Mouse (Mus musculus): ENCODE data around the gene Twsg1.
A peak's percentile ranks its signal among the peaks of the same experiment; 100 is the strongest.
"Not testable (repeated sequence)": the region's sequence is repeated elsewhere in the genome, so short reads cannot be mapped to it uniquely, and the experiment has no call there.

Twsg1 gene

DNA sequence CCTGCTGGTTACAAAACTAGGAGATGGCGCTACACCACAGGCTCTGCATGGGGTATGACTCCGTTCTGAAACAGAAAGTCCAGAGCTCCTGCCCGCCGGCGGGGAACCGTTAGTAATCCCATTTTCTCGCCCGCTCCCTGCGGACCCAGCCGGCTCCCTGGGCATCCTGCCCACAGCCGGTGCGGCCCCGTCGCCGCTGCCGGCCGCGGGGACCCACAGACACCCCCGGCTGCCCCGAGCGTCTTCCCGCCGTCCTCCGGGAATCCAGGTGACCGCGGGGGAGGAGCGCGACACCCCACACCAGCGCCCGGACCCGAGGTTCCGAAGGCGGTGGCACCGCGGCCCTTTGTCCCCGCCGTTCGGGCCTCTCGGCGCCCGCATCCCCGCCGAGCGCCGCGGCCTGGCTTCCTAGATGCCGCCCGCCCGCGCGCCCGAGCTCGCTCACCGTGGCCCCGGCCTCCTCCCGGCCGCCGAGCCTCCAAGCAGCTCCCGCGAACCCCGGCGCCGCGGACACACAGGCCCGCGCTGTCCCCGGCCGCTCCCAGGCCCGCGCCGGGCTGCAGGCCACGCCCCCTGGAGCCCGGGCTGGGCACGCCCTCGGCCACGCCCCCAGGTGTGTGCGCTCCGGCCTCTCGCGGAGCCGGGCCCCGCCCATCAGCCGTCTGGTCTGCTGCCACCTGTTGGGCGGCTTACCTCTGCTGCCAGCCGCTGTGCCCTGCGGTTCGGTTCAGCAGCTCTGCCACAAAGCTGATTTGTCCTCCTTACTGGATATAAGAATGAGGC lies at the start of gene Twsg1:
Twsg1 (minus strand) TSS at position 605 of the 783 bp plus-strand sequence.
- DNase-seq (ENCODE audit: low read depth in 2 of 2, low spot score in 2 of 2): peak; percentile 94

DNA sequence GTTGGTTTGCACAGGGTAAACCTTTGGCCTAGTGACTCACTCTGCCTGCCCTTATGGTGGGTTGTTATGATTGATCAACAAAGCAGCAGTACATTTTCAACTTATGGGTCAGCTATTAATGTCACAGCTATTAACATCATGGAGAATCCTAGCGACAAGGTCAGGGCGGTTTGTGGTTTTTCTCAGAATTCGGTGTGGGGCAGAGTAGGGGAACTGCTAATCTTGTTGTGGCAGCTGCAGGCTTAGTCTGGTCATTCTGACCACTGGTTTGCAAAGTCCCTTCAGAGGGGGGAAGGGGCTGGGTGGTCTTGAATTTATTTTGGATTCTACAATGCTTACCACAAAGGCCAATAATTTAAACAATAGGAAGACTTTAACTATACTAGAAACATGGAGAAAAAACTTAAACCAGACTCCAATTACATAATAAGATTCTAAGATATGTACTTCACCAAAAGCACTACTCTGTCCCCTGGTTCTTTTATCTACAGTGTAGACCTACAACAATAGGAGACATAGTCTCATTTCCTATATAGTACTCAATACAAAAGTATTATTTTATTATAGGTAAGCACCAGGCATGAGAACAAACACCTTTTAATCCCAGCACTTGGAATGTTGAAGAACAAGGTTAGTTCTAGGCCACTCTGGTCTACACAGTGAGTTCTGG lies 37.3 kb upstream of the Twsg1 start:
- no peak for DNase-seq (ENCODE audit: low read depth in 2 of 2, low spot score in 2 of 2)

DNA sequence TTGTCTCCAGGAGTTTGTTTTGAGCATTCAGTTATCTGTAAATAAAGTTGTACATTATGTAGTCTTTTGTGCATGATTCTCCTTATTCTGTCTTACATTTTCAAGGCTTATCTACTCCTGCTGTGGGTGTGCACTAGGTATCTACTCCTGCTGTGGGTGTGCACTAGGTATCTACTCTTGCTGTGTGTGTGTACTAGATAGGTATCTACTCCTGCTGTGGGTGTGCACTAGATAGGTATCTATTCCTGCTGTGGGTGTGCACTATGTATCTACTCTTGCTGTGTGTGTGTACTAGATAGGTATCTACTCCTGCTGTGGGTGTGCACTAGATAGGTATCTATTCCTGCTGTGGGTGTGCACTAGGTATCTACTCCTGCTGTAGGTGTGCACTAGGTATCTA lies 25.7 kb upstream of the Twsg1 start:
- DNase-seq (ENCODE audit: low read depth in 2 of 2, low spot score in 2 of 2): not testable (repeated sequence)

DNA sequence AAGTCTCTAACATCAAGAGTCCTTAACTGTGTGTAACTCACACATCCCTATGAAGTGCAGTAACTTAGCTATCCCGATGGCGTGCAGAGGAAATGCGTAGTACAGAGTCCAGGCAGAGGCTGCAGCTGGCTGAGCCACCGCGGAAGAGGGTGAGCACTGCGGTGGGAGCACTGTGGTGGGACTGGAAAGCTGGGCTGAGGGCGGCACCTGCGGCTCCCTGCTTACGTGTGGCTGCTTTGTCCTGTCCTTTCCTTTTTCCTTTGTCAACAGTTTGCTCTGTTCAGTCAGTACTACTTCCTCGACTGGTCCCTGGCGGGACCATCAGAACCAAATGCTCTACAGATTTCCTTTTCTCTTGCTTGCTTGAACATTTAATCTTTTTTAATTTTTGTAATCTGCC lies 16.7 kb upstream of the Twsg1 start:
- DNase-seq (ENCODE audit: low read depth in 2 of 2, low spot score in 2 of 2): no peak

DNA sequence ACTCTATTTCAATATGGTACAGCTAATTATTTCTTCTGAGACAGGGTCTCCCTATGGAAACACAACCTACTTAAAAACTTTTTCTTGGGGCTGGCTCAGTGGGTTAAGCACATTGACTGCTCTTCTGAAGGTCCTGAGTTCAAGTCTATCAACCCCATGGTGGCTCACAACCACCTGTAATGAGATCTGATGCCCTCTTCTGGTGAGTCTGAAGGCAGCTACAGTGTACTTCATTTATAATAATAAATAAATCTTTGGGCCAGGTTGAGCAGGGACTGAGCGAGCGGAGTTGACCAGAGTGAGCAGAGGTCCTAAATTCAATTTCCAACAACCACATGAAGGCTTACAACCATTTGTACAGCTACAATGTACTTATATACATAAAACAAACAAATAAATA lies 11.2 kb upstream of the Twsg1 start:
- no peak for DNase-seq (ENCODE audit: low read depth in 2 of 2, low spot score in 2 of 2)

DNA sequence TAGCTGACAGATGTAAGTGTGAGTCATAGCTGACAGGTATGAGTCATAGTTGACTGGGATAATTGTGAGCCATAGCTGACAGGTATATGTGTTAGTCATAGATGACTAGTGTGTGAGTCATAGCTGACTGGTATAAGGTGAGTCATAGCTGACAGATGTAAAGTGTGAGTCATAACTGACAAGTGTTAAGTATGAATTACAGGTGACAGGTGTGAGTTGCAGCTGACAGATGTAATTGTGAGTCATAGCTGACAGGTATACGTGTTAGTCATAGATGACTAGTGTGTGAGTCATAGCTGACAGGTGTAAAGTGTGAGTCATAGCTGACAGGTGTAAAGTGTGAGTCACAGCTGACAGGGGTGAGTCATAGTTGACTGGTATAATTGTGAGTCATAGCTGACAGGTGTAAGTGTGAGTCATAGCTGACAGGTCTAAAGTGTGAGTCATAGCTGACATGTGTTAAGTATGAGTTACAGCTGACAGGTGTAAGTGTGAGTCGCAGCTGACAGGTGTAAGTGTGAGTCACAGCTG lies 10.6 kb upstream of the Twsg1 start:
- DNase-seq (ENCODE audit: low read depth in 2 of 2, low spot score in 2 of 2): no peak

DNA sequence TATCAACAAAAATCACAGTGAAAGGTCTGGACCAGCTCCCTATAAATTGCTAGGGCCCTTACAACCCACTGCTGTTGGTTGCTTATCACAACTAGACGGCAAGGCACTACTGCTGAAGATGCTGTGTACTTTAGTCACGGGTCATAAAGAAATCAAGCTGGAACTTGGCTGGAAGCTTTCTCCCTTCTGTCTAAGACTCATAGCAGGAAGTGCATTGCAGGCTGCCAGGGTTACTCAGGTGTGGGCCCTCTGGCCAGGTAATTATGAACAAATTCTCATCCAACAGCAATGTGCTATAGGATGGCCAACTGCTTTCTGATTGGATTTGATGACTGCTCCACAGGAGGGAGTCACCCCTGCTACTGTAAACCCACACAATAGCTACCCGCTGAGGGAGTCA lies 8.0 kb upstream of the Twsg1 start:
- no peak for DNase-seq (ENCODE audit: low read depth in 2 of 2, low spot score in 2 of 2)

DNA sequence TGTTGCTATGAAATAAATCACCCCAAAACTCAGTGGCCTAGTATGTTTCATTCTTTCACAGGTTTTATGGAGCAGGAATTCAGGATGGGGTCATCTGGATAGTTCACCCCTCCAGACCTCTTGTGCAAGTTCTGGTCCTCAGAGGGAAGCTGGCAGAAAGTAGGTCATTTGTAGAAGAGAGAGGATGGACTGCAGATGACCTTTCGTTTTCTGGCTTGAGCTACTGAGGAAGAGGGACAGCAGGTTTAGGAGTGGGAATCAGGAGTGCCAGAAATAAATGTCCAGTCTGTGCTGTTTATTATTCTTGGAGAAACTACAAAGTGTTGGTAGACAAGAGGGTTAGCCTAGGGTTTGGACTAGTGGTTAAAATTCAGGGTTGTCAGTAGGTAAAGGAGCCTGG lies 7.3 kb upstream of the Twsg1 start:
- no peak for DNase-seq (ENCODE audit: low read depth in 2 of 2, low spot score in 2 of 2)

DNA sequence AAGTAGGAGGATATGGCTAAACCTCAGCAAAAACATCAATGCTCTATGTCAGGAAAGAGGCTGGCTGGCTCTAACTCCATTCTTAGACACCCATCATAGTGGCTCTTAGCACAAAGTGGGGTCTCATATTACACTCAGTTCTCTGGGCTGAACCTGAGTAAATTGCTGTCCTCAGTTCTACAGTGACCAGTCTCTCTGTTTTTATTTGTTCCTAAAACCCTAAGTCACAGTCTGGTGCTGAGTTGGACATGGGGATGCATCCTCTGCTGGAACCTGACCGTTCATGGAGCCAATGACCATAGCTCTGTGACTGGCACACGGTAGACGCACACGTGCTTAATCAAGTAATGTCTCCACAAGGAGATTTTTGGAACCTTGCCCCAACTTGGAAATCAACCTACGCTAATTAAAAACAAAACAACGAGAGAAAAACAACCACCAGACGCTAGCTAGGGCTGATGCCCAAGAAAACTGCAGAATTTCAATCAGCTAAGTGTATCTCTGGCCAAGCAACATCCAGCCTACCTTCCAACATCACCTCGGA lies 6.8 kb upstream of the Twsg1 start:
- no peak for DNase-seq (ENCODE audit: low read depth in 2 of 2, low spot score in 2 of 2)

DNA sequence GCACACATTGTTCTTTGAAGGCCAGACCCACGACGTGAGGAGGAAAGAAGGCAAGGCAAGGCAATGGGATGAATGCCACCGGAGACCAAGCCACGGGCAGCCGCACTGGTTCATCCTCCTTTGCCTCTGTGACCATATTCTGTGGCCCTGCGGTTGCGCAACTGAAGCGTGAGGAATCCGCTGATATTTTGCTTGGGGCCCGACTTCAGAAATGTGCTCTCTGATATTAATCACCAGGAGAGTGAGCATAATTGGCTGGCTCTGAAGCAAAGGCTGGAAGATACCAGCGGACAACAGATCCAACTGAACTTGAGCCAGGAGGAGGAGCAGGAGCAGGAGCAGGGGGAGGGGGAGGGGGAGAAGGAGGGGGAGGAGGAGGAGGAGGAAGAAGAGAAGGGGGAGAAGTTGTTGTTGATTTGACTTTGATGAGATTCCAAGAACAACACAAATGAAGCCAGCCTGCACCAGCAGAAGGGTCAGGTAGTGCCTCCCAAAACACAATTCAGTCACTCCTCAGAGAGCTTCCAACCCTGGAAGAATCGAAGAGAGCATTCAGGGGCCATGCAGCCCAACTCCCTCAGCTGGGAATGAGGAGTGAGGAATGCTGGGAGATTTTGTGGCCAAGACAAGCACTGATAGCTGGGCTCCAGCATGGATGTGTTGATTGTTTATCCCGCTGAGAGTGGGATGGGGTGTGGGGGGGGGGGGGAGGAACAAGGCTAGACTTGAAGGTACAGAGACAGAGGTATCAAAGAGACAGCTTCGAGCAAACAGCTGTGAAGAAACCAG lies 6.2 kb upstream of the Twsg1 start:
- no peak for DNase-seq (ENCODE audit: low read depth in 2 of 2, low spot score in 2 of 2)

DNA sequence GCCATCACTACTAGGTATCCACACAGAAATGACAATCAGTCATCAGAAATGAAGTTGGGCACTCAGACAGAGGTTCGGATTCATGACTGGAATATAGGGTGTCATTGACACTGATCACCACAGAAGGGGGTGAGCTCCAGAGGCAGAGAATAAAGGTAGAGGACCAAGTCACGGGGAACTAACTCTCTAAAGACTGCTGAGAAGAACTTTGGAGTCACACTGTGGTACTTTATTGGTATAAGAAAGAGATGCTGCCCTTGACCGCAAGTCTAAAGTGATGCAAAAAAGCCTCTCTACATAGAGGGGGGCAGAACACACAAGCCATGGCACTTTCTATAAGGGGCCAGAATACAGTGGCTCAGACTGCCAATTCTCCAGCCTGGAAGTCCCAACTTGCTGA lies 5.1 kb upstream of the Twsg1 start:
- no peak for DNase-seq (ENCODE audit: low read depth in 2 of 2, low spot score in 2 of 2)

DNA sequence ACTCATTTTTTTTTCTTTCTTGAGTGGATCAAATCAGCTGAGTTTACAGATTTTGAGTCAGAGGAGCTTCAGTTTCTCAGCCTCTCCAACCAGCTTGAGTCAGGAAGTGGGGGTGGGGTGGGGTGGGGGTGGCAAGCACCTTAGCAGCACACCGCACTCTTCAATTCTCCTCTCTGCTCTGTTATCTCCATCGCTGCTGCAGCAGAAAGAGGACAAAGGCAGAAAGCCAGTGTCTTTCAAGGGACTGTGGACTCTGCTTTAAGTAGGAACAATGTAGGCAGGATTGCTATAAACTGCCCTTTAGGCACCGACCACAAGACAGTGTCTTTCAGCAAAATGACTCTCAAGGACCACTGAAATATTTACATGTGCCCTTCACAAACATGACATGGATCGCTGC lies 2.9 kb upstream of the Twsg1 start:
- no peak for DNase-seq (ENCODE audit: low read depth in 2 of 2, low spot score in 2 of 2)

DNA sequence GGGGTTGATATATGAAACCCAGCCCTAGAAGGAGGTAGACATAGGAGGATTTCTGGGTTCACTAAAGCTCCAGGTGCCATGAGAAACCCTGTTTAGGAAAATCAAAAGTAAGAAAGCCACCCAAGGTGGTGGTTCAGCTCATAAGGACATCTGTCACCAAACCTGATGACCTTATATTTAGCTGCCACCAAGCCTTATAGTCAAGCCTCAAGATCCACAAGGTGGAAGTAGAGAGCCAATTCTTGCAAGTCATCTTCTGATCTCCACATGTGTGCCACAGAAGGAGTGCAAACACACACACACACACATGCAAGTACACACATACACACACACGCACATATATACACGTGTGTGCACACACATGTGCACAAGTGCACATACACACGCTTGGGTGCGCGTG lies 1.1 kb upstream of the Twsg1 start:
- DNase-seq (ENCODE audit: low read depth in 2 of 2, low spot score in 2 of 2): peak in 1 of 2 experiments; percentile 18

DNA sequence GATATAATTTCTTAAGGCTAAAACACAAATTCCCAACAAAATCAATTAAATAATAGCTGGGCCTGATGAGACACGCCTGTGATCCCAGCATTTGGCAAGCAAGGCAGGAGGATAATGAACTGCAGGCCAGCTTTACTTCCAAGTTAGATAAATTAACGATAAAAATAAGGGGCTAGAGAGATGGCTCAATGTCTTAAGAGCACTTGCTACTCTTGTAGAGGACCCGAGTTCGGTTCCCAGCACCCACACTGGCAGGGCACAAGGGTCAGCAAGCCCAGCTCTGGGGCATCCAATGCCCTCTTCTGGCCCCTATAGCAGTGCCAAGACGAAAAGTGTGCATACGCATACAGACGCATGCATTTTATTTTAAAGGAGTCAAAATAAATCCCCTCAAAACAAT lies 843 bp downstream of the Twsg1 start:
- no peak for DNase-seq (ENCODE audit: low read depth in 2 of 2, low spot score in 2 of 2)

DNA sequence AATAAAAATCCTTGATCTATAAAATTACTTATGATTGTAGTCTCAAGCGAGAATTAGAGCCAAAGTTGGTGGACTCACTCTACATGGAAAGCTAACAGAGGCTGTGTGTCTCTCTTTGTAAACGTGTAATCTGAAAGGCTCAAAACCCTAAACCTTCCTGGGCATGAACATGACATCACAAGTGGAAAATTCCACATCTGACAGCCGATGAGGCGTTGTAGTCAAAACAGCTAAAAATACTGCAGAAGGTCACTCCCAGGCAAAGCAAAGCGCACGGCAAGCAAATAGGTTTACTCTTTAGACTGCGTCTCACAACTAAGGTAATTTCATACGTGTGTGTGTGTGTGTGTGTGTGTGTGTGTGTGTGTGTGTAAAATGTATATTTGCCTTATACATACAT lies 3.7 kb downstream of the Twsg1 start:
- DNase-seq (ENCODE audit: low read depth in 2 of 2, low spot score in 2 of 2): no peak

DNA sequence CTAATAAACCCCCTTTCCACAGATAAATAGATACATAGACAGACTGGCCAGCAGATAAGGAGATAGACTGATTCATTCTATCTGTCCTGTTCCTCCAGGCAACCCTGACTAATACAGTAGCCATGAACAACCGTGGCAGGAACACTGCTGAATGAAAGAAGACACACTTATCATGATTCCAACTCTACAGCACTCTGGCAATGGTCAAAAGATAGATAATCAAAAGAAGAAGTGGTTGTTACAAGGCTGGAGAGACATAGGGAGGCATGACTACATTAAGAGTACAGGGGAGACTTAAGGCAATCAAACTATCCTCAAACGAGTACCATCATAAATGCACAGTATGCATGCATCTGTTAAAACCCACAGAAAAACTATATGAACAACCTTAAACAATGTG lies 5.6 kb downstream of the Twsg1 start:
- DNase-seq (ENCODE audit: low read depth in 2 of 2, low spot score in 2 of 2): no peak

DNA sequence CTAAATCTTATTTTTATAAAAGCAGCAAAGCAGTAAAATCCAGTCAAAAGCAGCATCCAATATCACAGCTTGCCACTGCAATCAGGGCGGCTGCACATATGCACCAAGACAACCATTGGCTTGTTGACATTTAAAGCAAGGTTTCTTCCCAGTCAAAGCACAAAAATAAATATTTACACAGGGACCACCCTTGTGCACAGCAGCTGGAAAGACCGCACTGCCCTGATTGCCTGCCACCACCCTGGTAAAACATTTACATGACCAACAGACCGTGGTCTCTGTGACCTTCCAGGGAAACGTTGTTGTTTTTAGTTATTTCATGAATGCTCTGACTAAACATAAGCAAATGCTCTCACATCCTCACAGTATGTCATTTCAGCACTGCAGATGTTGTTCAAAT lies 8.6 kb downstream of the Twsg1 start:
- DNase-seq (ENCODE audit: low read depth in 2 of 2, low spot score in 2 of 2): no peak

DNA sequence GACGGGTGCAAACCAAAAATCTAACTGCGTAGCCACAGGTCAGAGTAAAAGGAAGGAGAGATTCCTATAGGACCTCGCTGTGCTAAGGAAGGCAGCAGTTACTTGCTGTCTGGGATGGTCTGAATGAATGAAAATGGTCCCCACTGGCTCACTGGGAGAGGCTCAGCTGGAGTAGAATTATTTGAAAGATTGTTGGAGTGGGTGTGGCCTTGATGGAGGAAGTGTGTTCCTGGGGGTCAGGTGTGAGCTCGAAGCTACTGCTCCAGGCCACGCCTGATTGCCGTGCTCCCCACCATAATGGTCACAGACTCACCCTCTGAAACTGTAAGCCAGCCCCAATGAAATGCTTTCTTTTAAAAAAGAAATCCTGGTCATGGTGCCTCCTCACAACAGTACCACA lies 9.8 kb downstream of the Twsg1 start:
- no peak for DNase-seq (ENCODE audit: low read depth in 2 of 2, low spot score in 2 of 2)

DNA sequence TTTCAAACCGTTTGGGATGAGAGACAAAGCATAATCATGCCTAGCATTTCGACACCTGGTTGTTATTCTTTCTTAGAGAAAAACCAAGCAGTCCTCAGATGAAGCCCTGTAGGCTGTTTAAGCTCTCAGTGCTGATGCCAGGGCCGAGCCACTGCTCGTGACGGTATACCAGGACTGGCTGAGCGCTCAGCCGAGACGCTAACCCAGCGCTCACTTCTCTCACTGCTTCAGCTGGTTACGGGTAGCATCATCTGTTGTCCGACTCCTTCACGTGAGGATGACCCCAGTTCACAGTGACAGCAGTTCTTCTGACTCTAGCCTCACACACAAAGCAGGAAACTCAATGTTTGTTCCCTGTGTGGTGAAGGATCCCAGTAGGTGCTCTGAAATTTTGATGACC lies 10.8 kb downstream of the Twsg1 start:
- DNase-seq (ENCODE audit: low read depth in 2 of 2, low spot score in 2 of 2): no peak

DNA sequence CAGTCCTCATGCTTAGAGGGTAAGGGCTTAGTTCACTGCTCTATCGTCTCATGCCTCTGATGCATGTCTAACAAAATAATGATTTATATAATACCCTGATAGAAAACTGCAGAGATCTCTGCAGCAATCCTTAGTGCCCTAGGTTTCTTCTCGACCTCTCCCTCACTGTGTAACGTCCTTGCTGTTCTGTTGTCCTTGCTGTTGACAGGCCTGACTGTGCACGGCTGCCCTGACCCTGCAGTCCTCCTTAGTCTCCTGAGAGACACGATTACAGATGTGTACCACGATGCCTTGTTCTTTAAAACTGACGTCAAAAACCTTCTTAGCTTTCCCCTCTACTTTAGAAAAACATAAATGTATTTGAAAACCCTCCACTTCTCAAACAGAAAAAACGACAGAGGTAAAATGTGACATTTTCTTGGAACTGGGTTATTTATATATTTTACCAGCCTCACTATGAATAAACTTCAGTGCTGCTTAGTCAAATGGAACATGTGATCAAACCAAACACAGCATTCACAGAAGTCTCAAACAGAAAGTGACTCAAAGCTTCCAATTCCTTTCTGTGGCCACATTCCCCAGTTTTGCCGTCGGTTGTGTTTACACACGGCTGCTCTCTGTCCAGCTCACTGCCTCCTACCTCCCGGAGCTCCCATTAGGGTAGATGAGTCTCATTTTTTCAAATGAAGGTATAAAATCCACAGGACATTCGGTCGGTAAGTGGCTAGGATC lies 11.4 kb downstream of the Twsg1 start:
- DNase-seq (ENCODE audit: low read depth in 2 of 2, low spot score in 2 of 2): no peak

DNA sequence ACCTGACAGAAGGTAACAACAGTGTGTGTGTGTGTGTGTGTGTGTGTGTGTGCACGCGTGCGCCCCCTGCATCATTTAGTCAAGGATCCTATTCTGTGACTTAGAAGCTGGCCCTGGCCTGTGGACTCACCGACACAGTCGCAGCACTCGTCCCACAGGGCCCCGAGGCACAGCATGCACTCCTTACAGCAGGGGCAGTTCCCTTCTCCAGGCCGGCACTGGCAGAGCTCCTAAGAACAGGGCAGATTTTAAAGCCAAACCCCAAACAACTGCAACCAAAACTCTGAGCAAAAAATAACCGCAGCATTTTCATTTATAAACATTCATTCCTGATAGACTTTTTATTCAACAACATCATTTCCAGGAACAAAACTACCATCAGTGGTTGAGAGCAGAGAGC lies 13.4 kb downstream of the Twsg1 start:
- no peak for DNase-seq (ENCODE audit: low read depth in 2 of 2, low spot score in 2 of 2)
